Comparison of ENCODE assay signal across 29 mouse cellular contexts in the genomic region with DNA sequence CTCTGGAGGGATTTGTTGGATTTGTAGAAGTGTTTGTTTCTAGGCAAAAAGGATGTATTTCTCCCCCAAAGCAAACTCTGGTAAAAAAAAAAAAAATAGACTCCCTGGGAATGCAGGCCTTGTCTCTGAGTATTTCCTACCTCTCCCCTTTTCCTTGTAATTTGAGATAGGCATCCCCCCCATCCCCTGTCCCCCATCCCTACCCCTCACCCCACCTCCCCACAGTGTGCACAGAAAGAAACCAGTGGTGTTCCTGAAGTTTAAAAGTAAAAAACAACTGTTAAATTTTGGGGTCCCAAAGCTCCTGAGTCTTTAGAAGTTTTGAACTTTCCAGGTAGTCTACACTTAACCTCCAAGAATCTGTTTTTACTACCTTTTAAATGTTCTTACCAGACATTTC.
"Had no signal": no experiment of that assay in that cellular context is flagged by ENCODE, and none has a peak within 500 bp of the region (broad histone marks: within the 10 kb centered on the region; RNA-seq: fewer than 3 reads in every experiment).

No protein-coding gene starts in this region.

- H3K27me3 ChIP-seq: embryonic facial prominence, embryonic 12.5 days; embryonic facial prominence, embryonic 13.5 days; embryonic facial prominence, embryonic 15.5 days; forebrain, embryonic 12.5 days; forebrain, embryonic 13.5 days; forebrain, embryonic 15.5 days had no signal

- H3K4me2 ChIP-seq: embryonic facial prominence, embryonic 12.5 days; embryonic facial prominence, embryonic 13.5 days; embryonic facial prominence, embryonic 15.5 days; forebrain, embryonic 12.5 days; forebrain, embryonic 13.5 days; forebrain, embryonic 15.5 days had no signal

- H3K4me1 ChIP-seq: embryonic facial prominence, embryonic 10.5 days; embryonic facial prominence, embryonic 12.5 days; embryonic facial prominence, embryonic 13.5 days; embryonic facial prominence, embryonic 15.5 days; forebrain, embryonic 10.5 days; forebrain, embryonic 12.5 days; forebrain, embryonic 13.5 days; forebrain, embryonic 15.5 days had no signal

- H3K27ac ChIP-seq: embryonic facial prominence, embryonic 10.5 days; embryonic facial prominence, embryonic 12.5 days; embryonic facial prominence, embryonic 13.5 days; embryonic facial prominence, embryonic 15.5 days; forebrain, embryonic 10.5 days; forebrain, embryonic 12.5 days; forebrain, embryonic 13.5 days; forebrain, embryonic 15.5 days; gastrocnemius, adult 2 months had no signal

- ATAC-seq: forebrain, embryonic 13.5 days; forebrain, embryonic 14.5 days; forebrain, embryonic 15.5 days; forebrain, embryonic 16.5 days; forebrain, postnatal 0 days had no signal

- DNase-seq: cerebellum, adult 18-20 months; cerebellum, adult 2 months; cerebellum, adult 8-10 months; cerebellum, adult 9-10 months; cerebellum, adult 9-11 months; cerebellum, postnatal 10 days; cerebellum, postnatal 14 days; cerebellum, postnatal 25 days; cerebellum, postnatal 36 days; embryo, embryonic 11 days; forebrain, postnatal 0 days; gastrocnemius, adult 2 months; gastrocnemius, postnatal 10 days; gastrocnemius, postnatal 14 days; gastrocnemius, postnatal 25 days; gastrocnemius, postnatal 36 days; heart, adult 11 months; heart, adult 18-20 months had no signal

- H3K9ac ChIP-seq: embryonic facial prominence, embryonic 12.5 days; embryonic facial prominence, embryonic 13.5 days; embryonic facial prominence, embryonic 15.5 days; forebrain, embryonic 12.5 days; forebrain, embryonic 13.5 days; forebrain, embryonic 15.5 days; forebrain, postnatal 0 days had no signal

- H3K36me3 ChIP-seq: embryonic facial prominence, embryonic 10.5 days; embryonic facial prominence, embryonic 12.5 days; embryonic facial prominence, embryonic 13.5 days; embryonic facial prominence, embryonic 15.5 days; forebrain, embryonic 10.5 days; forebrain, embryonic 12.5 days; forebrain, embryonic 15.5 days had no signal

- H3K4me3 ChIP-seq: embryonic facial prominence, embryonic 10.5 days; embryonic facial prominence, embryonic 12.5 days; embryonic facial prominence, embryonic 13.5 days; embryonic facial prominence, embryonic 15.5 days; erythroblast, embryonic 14.5 days; forebrain, embryonic 10.5 days; forebrain, embryonic 12.5 days; forebrain, embryonic 13.5 days; forebrain, embryonic 15.5 days; gastrocnemius, adult 2 months had no signal

- H3K9me3 ChIP-seq: embryonic facial prominence, embryonic 10.5 days; embryonic facial prominence, embryonic 12.5 days; embryonic facial prominence, embryonic 13.5 days; embryonic facial prominence, embryonic 15.5 days; forebrain, embryonic 10.5 days; forebrain, embryonic 12.5 days; forebrain, embryonic 13.5 days; forebrain, embryonic 15.5 days had no signal
